Mouse (Mus musculus) ES-E14 (cell line): ENCODE measurements around the gene Ppp1r1b.

ENCODE experiments used
- CHD2 ChIP-seq: IDR thresholded peaks from 2 replicates; pipeline ENCODE4 v1.6.1; 2014; ENCODE audit warnings: mild to moderate bottlenecking, low read depth, low read length, inconsistent platforms
- HCFC1 ChIP-seq: IDR thresholded peaks from 2 replicates; pipeline ENCODE4 v1.6.1; 2012; ENCODE audit warnings: low read length, inconsistent platforms, borderline replicate concordance; ENCODE audit not compliant: insufficient read depth
- MAFK ChIP-seq: IDR thresholded peaks from 2 replicates; pipeline ENCODE4 v1.6.1; 2014; ENCODE audit warnings: mild to moderate bottlenecking, low read depth, low read length, inconsistent platforms; ENCODE audit not compliant: insufficient read depth
- ZC3H11A ChIP-seq: IDR thresholded peaks from 2 replicates; pipeline ENCODE4 v1.6.1; 2012; ENCODE audit warnings: low read depth, mild to moderate bottlenecking, inconsistent platforms, low read length, borderline replicate concordance
- ZNF384 ChIP-seq: IDR thresholded peaks from 2 replicates; pipeline ENCODE4 v1.6.1; 2012; ENCODE audit warnings: low read depth, low read length, inconsistent platforms

GRCm38 (mm10) chr11:98319120-98319519 is 29.1 kb upstream of the Ppp1r1b start:
- no peak for TF ChIP-seq MAFK
- TF ChIP-seq HCFC1, result no peak
- no peak for TF ChIP-seq ZC3H11A
- TF ChIP-seq ZNF384, result no peak
- TF ChIP-seq CHD2, result no peak
